Mouse (Mus musculus): ENCODE results near the gene Kif1c.

Gene Kif1c

DNA sequence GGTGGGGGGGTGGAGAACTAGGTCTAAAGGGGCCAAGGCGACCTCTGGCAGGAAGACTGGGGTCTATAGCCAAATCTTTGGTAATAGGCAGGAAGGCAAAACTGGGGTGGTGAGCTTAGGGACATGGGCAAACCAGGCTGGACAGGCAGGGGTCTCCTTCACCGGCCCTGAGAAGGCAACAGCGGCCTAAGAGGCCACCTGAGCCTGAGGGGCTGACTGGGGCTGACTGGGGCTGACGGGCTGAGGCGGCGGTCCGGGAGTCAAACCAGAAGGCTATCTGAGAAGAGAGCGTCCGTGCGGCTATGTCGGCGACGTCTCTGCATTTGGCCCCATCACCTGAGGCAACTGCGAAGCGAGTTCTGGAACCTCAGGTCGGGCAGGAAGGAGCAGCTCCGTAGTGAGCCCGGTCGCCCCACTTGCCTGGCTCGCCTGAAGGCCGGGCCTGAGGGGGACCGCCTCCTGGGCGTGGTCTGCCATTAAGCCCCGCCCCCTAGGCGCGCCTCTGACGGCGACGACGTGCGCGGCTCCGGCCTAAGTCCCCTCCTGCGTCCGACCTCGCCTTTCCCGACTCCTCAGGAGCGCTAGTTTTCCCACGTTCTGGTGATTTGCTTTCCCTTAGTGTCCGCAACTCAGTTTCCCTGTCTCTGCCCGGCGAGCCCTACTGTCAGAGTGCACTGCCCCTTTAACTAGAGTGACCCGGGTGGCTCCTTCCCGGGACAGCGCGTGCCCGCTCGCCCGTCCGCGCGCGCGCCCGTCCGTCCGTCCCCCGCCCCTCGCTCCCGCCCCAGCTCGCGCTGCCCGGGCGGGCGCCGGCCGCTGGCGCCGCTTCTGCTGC lies at the start of gene Kif1c, which contains the start of gene Inca1:
Gene Kif1c (plus strand): TSS at position 827 of the 835 bp plus-strand sequence.
Gene Inca1 (minus strand): TSS at position 434 of the 835 bp plus-strand sequence.
- peak; percentile 90 to 93 for DNase-seq (ENCODE audit: low read depth in 2 of 2, low spot score in 2 of 2)

DNA sequence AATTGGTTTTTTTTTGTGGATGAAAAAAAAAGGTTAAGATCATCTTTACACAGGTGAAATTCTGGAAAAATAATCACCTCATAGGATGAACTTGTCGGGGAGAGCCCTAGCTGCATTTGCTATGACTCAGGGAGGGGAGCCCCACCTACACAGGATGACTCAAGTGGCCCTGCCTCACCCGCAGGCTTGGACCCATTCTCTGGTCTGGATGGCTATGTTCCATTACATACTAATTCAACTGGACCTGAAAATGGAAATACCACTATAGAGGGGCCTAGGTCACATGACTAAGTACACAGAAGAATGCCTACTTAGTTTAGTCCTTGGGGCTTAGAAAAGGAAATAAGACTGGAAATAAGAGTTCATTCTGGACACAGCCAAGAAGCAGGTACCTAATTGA lies 49.0 kb upstream of the Kif1c start:
- DNase-seq (ENCODE audit: low read depth in 2 of 2, low spot score in 2 of 2): no peak

DNA sequence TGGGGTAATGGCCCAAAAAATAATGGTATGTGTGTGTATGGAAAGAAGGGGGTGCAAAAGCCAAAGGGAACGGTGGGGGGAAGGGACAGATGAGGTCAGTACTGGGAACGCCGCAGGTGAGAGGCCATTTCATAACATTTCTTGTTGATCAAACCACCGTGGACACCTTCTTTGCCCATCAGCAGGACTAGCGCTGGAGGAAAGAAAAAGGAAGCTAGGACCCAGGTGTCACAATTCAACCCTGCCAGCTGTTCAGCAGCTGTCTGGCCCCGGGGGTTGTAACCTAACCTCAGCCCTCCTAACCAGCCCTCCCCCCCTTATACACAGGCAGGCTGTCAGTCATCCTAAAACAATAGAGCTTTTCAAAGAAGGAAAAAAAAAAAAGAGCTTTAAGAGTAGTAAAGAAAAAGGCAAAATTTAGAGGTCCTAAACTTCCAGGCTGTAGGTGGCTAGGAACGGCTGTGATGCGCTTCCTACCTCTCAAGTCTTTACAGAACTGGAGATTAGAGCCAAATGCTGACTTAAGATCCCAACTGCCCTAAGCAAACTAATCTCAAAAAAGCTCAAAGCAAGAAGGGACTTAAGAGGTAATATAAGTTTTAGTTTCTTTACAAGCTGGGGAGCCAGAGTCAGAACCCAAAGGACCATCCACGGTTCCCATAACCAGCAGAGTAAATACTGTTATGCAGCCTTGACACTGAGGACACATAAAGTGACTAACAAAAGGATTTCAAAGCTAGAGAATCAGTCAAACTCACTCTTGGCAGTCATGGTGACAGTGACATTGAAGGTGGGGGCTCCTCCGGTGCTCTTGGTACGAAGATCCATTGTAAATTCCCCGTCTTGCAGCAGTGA lies 48.1 kb upstream of the Kif1c start:
- peak in 1 of 2 experiments; percentile 32 for DNase-seq (ENCODE audit: low read depth in 2 of 2, low spot score in 2 of 2)

DNA sequence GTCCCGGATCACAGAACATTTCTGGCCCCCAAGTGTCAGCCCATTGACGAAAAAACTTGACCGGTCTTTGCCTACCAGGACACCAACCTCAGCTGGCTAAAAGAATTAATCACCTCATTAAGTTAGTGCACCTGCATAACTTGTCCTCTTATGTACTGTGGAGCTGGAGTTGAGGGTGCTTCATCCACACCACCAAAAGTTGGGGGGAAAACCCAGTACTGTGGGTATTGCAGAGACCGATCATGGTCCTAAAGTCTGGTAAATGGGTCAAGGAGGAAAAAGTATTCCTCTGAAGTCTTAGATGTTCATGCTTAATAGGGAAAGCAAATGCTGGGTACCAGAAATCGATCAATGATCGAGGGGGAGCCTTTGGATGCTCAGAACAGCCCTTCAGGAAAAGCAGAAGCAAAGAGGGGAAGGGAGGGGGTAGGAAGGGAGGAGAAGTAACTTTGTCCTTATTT lies 47.4 kb upstream of the Kif1c start:
- DNase-seq (ENCODE audit: low read depth in 2 of 2, low spot score in 2 of 2): peak in 1 of 2 experiments; percentile 37

DNA sequence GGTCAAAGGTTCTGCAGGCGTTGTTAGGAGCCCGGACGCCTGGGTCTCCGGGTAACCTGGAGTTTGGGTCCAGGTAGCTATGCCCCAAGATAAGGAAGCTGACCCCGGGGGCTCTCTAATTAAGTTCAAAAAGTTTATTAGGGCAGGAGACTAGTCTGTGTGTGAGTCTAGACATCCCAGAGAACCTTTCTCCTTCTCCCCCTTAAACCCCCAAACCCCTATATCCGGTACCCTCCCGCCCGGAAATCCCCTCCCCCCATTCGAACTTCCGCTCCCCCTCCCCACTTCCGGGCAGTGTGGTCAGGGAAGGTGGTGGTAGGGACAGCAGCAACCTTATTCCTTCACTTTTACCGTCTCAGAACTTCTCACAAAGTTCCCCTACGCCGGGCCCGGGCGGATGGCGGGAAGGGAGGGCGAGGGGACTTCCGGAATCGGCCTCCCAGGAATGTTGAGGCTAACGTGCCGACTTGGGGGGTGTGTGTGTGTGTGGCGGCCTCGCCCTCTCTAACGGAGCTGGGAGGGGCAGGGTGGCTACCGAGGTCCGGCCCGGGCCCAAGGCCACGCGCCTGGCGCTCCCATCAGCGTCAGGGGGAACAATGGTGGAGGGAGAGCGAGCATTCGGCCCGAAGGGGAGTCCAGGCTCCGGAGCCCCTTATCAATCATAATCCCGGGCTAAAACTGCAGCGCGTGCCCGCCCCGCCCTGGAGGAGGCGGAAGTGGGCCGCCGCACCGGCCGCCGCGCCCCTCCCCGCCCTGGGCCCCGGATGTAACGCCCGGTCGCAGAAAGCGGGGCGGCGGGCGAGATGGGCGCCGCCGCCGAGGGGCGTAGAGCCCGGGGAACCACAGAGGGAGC lies 46.8 kb upstream of the Kif1c start:
- peak; percentile 41 to 51 for DNase-seq (ENCODE audit: low read depth in 2 of 2, low spot score in 2 of 2)

DNA sequence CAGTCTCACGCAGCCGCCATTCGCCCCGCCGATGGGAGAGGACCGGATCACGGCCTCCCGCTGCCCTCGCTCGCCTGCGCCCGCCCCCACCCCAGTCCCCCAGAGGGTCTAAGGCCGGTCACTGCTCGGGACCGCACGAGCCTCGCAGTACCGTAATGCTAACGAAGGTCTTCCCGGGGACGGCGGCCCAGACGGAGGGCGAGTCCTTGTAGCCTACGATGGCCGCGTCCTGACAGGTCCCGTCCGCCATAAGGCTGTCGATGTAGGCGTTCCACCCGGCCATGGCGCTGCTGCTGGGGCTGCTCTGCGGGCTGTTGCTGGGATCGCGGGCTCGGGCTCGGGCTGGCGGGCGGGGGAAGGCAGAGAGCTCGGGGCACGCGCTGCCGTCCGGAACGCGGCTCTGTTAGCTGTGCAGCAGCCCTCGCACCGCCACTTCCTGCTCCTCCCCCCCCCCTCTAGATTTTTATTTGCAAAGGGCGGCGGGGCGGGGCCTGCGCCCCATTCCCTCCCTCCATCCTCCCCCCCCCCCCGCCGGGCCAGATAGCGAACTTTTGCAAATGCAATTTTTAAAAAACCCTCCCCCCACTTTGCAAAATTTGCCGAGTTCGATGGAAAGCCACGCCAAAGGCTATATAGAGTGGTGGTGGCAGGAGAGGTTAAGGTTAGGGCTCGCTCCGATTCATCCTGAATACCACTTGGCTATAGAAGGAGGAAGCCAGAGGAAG lies 46.0 kb upstream of the Kif1c start, which contains the start of gene Pfn1:
Gene Pfn1 (minus strand): TSS at position 447 of the 725 bp plus-strand sequence.
- peak; percentile 64 to 67 for DNase-seq (ENCODE audit: low read depth in 2 of 2, low spot score in 2 of 2)

DNA sequence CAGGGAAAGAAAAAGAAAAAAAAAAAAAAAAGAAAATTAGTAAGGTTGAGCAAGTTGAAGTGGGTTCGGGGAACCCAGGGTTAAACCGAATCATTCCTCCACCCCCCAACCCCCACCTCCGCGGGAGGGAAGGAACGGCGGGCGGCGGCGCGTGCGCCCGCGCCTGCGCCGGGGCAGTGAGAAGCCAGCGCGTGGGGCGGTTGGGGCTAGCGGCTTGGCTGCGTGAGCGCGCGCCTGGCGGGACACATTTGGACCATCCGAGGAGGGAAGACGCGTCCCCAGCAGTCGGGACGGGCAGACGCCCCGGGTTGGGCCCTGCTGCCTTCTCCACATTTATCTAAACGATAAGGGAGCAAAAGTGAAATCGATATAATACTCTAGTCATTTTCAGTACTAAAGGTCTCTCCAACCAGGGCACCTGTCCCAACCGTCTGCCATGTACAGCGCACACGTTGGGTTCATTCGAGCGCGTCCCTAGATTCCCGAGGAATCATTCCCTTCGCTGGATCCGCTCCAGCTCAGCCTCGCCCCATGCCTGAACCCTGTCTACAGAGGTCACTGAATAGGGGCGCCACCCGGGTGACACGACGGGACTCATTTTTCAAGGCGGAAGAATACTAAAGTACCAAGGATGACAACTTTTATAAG lies 45.3 kb upstream of the Kif1c start:
- peak; percentile 50 to 68 for DNase-seq (ENCODE audit: low read depth in 2 of 2, low spot score in 2 of 2)

DNA sequence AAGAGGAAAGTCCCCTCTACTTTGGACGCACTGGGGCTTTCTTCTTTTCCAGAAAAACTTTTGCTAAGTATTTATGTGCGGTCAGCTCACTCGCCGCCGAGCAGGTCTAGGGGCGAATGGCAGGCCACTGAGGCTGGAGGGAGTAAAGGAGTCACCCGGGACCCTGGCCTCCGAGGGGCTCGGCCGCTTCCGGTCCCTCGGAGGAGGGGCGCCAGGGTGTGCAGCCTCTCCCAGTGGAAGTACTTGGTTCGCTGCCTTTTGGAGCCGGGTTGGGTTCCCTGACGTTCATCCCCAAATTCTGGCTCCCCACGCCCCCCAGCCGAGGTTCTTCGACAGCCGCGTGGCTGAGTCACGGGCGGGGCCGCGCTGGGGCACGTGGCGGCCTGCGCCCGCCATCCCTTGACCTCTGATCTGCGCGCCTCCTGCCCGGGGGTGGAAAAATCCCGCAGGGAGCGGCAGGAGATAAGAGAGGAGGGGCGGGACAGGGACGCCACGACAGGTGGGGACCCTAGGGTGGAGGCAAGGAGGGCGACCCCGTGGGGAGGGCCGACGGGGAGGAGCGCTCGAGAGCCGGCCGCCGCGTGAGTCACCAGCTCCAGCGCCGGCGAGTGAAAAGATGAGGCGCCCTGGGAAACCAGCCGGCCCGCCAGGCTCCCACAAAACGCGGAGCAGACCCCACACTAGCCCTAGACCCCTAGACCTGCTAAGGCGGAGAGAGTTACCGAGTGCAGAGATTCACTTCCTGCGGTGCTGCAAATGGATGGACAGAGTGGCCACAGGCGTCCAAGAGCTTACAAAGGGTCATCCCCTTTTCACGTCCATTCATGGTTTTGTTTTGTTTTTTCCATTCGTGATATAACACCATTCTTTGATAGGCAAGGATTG lies 44.5 kb upstream of the Kif1c start:
- DNase-seq (ENCODE audit: low read depth in 2 of 2, low spot score in 2 of 2): peak; percentile 26

DNA sequence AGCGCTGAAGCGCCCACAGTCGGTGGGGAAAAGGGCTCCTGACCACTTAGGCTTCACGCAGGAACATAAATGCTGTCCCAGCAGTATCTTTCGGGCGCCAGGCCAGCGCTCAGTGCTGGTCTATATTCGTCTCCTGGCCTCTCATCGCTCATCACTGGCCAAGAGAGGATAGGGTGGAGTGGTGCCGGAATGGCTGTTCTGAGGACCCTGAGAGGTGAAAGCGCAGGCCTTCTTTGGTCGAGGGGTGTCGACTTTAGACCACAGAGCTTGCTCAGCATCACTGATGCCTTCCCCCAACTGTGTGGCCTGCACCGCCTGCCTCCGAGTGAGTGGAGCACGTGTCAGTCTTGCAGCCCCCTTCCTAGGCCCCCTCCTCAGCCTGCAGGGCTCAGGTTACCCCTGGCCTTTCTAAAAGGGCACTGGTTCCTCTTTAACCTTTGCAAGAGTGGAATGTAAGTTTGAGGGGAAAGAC lies 43.9 kb upstream of the Kif1c start:
- no peak for DNase-seq (ENCODE audit: low read depth in 2 of 2, low spot score in 2 of 2)

DNA sequence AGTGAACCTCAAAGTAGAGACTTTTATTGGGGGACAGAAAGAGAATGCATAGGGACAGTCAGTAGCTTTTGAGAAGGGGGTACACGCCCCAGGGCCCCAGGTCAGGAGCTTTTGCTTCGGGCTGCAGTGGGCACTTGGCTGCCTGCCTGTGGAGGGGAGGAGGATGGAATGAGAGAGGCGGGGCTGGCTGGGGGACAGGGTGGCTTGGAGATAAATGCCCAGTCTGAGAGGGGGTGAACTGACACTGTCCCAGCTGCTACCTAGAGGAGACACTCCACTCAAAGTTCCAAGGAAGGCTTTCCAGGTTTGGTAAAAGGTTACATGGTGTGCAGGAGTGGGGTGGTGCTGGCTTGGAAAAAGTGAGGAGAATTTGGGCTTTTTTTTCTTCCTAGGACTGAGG lies 43.4 kb upstream of the Kif1c start, which contains the start of gene Eno3:
Gene Eno3 (plus strand): TSS at position 239 of the 400 bp plus-strand sequence.
- no peak for DNase-seq (ENCODE audit: low read depth in 2 of 2, low spot score in 2 of 2)

DNA sequence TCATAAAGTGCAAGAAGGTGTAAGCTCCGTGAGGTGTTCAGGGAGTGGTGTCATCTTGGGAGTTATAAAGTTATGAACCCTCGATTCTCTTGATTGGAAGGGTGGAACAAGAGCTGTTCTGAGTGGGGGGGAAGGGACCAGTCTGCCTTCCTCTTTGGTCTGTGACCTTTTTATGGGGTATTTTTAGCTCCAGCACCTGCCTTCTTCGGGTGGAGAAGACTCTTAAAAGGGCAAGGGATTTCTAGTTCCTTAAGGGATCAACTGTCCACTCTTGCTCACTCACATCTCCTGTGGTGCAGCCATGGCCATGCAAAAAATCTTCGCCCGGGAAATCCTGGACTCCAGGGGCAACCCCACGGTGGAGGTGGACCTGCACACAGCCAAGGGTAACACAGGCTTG lies 42.8 kb upstream of the Kif1c start:
- DNase-seq (ENCODE audit: low read depth in 2 of 2, low spot score in 2 of 2): no peak

DNA sequence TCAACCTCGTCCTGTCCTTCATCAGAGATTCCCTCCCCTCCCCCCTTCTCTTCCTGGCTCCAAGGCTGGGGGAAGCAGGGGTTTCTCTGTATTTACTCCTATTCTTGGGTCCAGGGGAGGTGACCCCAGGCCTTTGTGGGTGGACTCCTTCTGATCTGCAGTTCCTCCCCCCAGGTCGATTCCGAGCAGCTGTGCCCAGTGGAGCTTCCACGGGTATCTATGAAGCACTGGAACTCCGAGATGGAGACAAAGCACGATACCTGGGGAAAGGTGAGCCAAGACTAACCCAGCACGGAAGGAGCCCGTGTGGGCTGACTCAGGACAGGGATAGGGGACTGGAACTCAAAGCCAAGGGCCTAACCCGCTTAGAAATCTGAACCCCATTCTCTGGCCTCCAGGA lies 42.4 kb upstream of the Kif1c start:
- DNase-seq (ENCODE audit: low read depth in 2 of 2, low spot score in 2 of 2): no peak

DNA sequence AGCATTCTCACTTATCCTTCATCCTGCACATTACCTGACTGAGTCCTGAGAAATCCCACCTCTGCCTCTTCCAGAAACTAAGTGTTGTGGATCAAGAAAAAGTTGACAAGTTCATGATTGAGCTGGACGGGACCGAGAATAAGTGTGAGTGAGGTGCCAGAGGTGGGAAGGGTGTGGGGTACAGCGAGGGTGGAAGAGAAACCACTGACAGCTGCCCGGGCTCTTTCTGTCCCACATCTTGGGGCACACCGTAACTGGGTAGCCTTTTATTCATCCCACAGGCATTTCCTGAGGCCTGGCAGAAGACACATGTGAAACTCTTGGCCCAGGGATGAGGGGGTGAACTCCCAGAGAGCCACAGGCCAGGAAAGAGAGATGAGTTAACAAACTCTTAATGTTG lies 41.8 kb upstream of the Kif1c start:
- DNase-seq (ENCODE audit: low read depth in 2 of 2, low spot score in 2 of 2): no peak

DNA sequence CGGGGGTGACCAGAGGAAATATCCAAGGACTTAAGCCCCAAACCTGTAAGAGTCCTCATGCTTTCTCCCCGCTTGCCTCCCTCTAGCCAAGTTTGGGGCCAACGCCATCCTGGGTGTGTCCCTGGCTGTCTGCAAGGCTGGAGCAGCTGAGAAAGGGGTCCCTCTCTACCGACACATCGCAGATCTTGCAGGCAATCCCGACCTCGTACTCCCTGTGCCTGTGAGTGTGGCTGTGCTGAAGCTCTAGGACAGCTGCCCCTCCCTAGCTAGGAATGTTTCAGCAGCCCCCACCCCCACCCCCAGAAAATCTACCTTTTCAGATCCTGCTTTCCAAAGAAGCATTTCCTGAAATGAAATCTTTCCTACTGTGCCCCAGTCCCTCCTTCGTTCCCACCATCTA lies 41.4 kb upstream of the Kif1c start:
- DNase-seq (ENCODE audit: low read depth in 2 of 2, low spot score in 2 of 2): no peak

DNA sequence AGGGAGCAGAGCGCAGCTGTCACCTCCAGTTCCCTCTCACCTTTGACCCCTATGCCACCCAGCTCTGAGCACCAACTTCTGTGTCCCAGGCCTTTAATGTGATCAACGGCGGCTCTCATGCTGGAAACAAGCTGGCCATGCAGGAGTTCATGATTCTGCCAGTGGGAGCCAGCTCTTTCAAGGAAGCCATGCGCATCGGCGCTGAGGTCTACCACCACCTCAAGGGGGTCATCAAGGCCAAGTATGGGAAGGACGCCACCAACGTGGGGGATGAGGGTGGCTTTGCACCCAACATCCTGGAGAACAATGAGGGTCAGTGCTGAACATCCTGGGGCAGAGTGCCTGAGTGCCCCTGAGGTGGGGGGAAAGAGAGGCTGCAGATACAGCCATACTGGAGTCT lies 39.8 kb upstream of the Kif1c start:
- no peak for DNase-seq (ENCODE audit: low read depth in 2 of 2, low spot score in 2 of 2)

DNA sequence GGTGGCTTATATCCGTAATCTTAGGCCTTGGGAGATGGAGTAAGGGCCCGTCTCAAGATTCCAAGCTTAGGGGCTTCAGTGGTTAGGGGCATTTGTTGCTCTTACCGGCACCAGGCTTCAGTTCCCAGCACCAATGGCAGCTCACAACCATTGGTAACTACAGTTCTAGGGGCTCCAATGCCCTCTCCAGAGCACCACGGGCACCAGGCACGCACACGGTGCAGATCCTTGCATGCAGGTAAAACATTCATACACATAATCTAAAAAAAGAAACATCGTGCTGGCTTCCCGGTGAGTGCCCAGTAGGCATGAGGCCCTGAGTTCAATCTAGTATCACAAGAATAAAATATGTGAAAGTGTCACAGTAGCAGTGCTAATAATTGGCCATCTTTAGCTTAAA lies 37.2 kb upstream of the Kif1c start:
- no peak for DNase-seq (ENCODE audit: low read depth in 2 of 2, low spot score in 2 of 2)

DNA sequence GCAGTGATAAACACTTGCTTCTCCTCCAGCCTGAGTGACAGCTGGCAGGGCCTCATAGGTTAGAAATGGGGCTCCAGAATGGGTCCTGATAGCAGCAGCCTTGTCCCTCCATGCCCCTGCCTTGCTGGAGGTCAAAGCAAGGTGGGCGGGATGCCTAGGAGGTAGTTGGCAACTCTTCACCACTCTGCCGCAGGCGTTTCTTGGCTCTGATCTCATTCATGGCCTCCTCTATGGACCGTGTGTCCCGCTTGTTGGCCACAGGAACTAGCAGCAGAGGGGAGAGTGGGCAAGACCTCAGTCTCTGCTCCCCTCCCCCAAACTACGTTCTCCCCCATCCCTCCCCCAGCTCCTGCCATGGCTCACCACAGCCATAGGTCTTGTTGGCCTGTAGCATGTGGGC lies 36.4 kb upstream of the Kif1c start:
- no peak for DNase-seq (ENCODE audit: low read depth in 2 of 2, low spot score in 2 of 2)

DNA sequence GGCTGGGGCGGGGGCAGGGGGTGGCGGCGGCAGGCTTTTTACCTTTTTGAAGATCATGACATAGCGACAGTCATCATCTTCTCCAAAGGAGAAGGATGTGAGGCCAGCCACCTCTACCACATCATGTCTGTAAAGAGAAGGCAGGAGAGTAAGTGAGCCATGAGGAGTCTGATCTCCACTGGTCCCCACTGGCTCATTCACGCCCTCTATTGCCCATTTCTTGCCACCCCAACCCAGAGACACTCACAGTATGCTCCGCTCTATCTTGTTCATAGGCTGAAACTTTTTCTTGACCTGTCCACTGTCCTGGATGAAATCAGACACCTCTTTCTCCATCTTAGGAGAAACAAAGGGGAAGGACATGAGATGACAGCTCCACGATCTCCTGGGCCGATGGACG lies 35.6 kb upstream of the Kif1c start:
- no peak for DNase-seq (ENCODE audit: low read depth in 2 of 2, low spot score in 2 of 2)

DNA sequence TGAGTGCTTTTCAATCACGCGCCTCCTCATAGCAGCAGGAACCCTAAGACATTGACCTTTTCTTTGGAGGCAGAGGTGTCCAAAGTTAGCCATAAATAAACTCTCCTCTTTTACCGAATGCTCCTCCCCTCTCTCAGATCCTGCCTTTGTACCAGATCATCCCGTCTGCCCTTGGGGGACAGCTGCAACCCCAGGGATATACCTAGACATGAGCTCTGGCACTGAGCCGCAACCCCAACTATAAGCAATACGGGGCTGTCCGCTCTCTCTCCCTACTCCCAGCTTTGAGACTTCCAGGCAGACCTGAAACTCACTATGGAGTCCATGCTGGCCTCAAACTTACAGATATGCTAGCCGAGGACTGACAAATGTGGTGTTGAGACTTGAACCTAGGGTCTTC lies 33.7 kb upstream of the Kif1c start:
- no peak for DNase-seq (ENCODE audit: low read depth in 2 of 2, low spot score in 2 of 2)

Measured in CD8-positive naive resting alpha-beta T cell, adult 2 months (primary cell).